Mouse (Mus musculus): ENCODE measurements around the gene Enthd1. TPM values are rescaled to one million over a fixed set of nuclear protein-coding genes. Genes with fewer than 3 reads are reported as not detected.

Enthd1 gene
- polyA plus RNA-seq, 1 experiment from 2014 or later, result not detected

DNA sequence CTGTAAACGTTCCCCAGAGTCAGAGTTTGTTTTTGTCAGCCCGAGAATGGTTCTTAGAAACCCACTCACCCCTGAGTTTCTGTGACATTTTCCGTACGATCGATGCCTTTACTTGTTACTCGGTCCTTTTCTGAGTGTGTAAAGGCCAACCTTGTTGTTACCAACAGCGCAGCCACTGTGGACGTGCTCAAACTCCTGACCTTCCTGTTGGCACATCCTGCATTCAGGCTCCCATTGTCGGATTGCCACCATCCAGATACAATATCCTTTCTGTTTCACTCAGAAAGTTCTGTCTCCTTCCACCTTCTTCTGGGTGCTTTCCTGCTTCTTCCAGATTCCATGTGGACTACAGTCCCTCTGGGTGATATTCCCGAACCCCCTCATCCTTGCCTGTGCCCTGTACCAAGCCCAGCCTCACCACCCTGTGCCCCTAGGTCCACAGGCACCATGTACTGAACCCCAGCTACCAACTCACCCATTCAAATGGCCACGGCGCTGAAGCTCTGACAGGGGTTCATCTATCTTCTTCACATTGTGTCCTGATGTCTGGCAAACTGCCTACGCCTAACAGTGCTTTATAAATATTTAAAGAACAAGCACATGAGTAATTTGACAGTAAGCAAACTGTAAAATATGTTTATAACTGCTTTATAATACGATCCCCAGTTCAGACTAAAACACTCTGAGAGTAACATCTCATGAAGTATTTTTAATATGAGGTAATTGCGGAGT lies 118.8 kb downstream of the Enthd1 start:
- Histone ChIP-seq H3K9ac (no peak overlapping the region), H3K9me3 (no peaks in the 10 kb centered on the region), H3K4me1 (replicated peaks) (no peaks in the 10 kb centered on the region), H3K4me2 (no peak overlapping the region), H3K27me3 (no peaks in the 10 kb centered on the region), H3K4me3 (no peak overlapping the region), H3K27ac (no peak overlapping the region), H3K36me3 (no peaks in the 10 kb centered on the region)
- ATAC-seq (ENCODE audit: low FRiP score), result no peak
- WGBS, result 79% methylated on average over 15 of the region's 15 CpGs

DNA sequence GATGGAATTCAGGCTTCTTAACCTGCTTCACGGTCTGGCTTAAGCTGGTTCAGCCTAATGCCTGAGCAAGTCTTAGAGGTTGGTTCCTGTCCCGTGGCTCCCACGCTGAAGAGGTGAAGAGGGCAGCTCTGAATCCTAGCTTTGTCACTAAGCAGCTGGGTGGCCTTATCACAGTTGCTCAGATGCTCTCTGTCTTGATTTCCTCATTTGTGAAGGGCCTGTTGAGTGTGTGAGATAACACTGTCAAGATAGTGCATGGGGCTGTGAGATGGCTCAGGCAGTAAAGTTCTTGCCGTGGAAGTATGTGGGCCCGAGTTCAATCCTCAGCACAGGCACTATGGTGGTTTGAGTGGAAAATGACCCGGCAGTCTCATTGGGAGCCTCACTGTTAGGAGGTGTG lies 124.8 kb downstream of the Enthd1 start:
- peaks cover 14% of the 10 kb centered on the region for H3K4me1 ChIP-seq (replicated peaks)
- no peak overlapping the region for H3K4me3 ChIP-seq
- H3K9ac ChIP-seq, result no peak overlapping the region
- WGBS, result 90% methylated on average over 6 of the region's 6 CpGs
- H3K27ac ChIP-seq, result no peak overlapping the region
- H3K27me3 ChIP-seq, result no peaks in the 10 kb centered on the region
- no peaks in the 10 kb centered on the region for H3K9me3 ChIP-seq
- no peak overlapping the region for H3K4me2 ChIP-seq
- no peaks in the 10 kb centered on the region for H3K36me3 ChIP-seq
- no peak for ATAC-seq (ENCODE audit: low FRiP score)

DNA sequence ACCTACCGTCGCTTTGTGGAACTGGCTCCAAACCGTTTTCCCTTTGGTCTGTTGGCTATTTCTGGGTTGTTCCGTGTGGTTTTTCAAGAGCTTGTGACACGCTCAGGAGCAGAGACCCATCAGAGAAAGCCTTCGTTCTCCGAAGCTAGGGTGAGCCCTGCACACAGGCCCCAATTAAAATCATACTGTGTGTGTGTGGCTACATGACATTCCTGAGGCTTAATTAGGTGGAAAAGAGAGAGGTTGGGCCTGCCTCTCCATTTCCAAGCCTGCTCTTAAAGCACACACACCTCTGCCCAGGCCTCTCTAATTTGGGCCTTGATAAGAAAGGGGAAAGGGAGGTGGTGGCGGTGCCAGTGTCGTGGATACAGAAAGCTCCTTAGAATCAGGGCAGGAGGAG lies 126.5 kb downstream of the Enthd1 start:
- no peak overlapping the region for H3K27ac ChIP-seq
- no peak overlapping the region for H3K9ac ChIP-seq
- WGBS, result 72% methylated on average over 9 of the region's 9 CpGs
- H3K9me3 ChIP-seq, result no peaks in the 10 kb centered on the region
- no peak overlapping the region for H3K4me3 ChIP-seq
- H3K36me3 ChIP-seq, result no peaks in the 10 kb centered on the region
- no peak for ATAC-seq (ENCODE audit: low FRiP score)
- peaks cover 14% of the 10 kb centered on the region for H3K4me1 ChIP-seq (replicated peaks)
- no peak overlapping the region for H3K4me2 ChIP-seq
- H3K27me3 ChIP-seq, result no peaks in the 10 kb centered on the region

DNA sequence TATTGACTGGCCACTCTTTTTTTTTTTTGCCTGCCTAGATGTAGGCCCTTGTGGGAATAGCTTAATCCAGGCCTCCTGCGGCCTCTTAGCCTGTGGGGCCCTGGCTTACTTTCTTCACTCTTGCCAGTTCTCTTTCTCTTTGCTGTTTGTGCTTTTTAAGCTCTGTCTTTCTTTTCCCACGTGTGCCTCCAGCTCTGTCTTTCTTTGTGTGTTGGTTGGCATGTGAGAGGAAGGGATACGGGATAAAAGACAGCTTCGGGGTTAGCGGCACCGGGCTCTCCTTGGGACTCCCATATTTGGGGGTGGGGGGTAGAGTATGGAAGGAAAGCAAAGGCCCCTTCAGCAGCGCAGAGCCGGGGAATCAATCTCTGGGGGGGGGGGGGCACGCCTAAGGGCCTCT lies 127.0 kb downstream of the Enthd1 start:
- no peaks in the 10 kb centered on the region for H3K9me3 ChIP-seq
- ATAC-seq (ENCODE audit: low FRiP score), result no peak
- 70% methylated on average over 9 of the region's 9 CpGs for WGBS

DNA sequence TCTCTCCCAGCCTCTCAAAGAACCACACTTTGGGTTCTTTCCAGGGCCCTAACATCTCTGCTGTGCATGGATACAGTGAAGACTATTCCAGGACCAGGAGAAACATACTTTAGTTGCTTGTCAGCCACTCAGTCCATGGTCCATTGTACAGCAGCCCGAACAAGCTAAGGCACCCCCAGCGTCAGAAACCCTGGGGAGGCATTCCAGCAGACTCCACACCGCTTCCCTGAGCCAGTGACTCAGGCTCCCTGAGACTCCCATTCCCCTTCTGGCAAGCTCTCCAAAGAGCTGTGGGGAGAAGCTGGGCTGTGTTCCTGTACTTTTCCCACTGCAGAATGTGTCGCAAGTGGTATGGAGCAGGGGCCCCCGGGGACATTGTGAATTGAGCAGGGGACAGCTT lies 128.0 kb downstream of the Enthd1 start:
- no peak overlapping the region for H3K4me2 ChIP-seq
- 80% methylated on average over 5 of the region's 5 CpGs for whole genome bisulfite sequencing
- H3K27ac ChIP-seq, result no peak overlapping the region
- H3K36me3 ChIP-seq, result no peaks in the 10 kb centered on the region
- H3K27me3 ChIP-seq, result no peaks in the 10 kb centered on the region
- peaks cover 14% of the 10 kb centered on the region for H3K4me1 ChIP-seq (replicated peaks)
- no peak for ATAC-seq (ENCODE audit: low FRiP score)
- H3K9me3 ChIP-seq, result no peaks in the 10 kb centered on the region
- no peak overlapping the region for H3K9ac ChIP-seq
- H3K4me3 ChIP-seq, result no peak overlapping the region

More for the DNA sequence above, 127.0 kb downstream of the Enthd1 start:
- Histone ChIP-seq H3K4me1 (replicated peaks) (peaks cover 14% of the 10 kb centered on the region), H3K4me3 (no peak overlapping the region), H3K36me3 (no peaks in the 10 kb centered on the region), H3K4me2 (no peak overlapping the region), H3K27me3 (no peaks in the 10 kb centered on the region), H3K27ac (no peak overlapping the region), H3K9ac (no peak overlapping the region)

DNA sequence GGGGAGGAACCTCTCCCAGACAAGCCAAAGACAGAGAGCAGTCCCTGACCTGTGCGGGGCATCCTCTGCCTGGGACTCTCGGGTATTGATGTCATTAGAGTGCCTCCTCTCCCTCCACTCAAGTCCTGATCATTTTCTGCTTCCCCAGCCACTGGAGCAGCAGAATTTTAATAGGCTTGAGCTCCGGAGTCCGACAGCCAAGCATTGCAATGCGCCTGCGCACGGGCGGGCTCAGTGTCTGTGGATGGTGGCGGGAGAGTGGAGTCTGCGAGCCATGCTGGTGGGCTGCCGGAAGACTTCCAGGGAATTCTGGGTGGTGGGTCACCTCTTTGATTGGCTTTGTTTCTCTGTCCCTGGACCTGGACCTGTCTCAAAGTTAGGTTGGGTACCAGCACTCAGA lies 134.6 kb downstream of the Enthd1 start:
- peak overlapping the region; percentile 35; the same call in 1 of the 2 replicates for H3K27ac ChIP-seq
- H3K36me3 ChIP-seq, result no peaks in the 10 kb centered on the region
- H3K9me3 ChIP-seq, result no peaks in the 10 kb centered on the region
- 0 out of 2 replicates have a peak overlapping the region, but pooled peaks have one; percentile 13 for H3K4me2 ChIP-seq
- no peaks in the 10 kb centered on the region for H3K27me3 ChIP-seq
- H3K4me3 ChIP-seq, result no peak overlapping the region
- H3K9ac ChIP-seq, result no peak overlapping the region
- ATAC-seq (ENCODE audit: low FRiP score), result no peak
- 40% methylated on average over 11 of the region's 11 CpGs for WGBS
- peaks cover 10% of the 10 kb centered on the region for H3K4me1 ChIP-seq (replicated peaks)

DNA sequence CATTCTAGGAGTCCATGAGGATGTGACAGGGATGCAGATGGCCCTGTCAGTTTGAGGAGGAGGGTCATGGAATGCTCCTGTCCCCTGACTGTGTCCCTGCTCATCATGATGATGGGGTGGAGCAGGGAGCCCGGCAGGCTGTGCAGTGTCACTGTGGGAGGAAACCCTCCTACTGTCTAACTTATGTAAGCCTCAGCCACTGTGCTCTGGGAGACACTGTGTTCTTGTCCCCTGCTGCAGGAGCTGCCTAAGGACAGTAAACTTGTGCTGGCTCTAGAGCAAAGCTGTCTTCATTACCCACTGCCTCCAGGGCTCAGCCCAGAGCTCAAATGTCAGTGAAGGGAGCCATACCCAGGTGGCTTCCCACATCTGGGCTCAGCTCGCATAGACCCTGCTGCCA lies 146.8 kb downstream of the Enthd1 start:
- H3K9ac ChIP-seq, result no peak overlapping the region
- H3K4me2 ChIP-seq, result no peak overlapping the region
- no peak for ATAC-seq (ENCODE audit: low FRiP score)
- WGBS, result 77% methylated on average over 2 of the region's 2 CpGs
- peaks cover 22% of the 10 kb centered on the region for H3K4me1 ChIP-seq (replicated peaks)
- H3K4me3 ChIP-seq, result no peak overlapping the region
- H3K27ac ChIP-seq, result no peak overlapping the region
- no peaks in the 10 kb centered on the region for H3K36me3 ChIP-seq
- no peaks in the 10 kb centered on the region for H3K27me3 ChIP-seq
- H3K9me3 ChIP-seq, result no peaks in the 10 kb centered on the region

DNA sequence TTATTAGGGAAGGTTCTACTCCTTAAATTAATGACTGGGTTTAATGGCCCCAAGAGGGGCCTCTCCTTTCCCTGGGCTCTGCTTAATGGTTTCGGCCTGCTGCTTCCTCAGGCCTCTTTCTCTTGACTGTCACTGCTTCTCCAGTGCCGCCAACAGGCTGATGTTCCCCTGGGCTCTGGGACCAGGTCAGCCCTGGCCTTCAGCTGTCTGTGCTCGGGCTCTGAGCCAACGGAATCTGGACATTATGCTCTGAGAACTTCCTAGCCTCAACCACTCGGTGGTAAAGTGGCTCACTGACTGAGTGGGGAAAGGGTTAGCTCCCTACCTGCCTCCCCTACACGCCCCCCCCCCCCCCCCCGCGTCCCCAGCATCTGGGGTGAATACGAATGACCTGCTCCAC lies 147.9 kb downstream of the Enthd1 start:
- no peak for ATAC-seq (ENCODE audit: low FRiP score)
- Histone ChIP-seq H3K9ac (no peak overlapping the region), H3K9me3 (no peaks in the 10 kb centered on the region), H3K4me3 (no peak overlapping the region), H3K27me3 (no peaks in the 10 kb centered on the region), H3K27ac (no peak overlapping the region), H3K4me1 (replicated peaks) (peaks cover 22% of the 10 kb centered on the region), H3K36me3 (no peaks in the 10 kb centered on the region), H3K4me2 (no peak overlapping the region)
- WGBS, result 69% methylated on average over 8 of the region's 9 CpGs

DNA sequence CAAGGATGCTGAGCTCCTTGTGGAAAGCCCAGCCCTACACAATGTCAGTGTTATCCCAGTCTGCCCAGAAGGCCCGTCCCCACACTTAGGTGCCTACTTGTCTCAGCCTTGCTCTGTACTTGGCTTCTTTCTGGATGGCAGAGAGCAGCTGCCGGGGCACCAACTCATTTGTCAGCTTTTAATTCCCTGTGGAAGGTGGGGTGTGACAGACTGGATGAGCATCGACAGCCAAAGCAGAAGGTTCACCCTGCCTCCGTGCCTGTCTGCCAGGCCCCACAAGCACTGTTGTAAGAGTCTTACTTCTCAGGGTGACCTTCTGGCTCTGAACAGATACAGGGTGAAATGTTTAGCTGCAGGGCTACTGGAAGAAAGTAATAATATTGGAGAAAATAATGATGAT lies 149.8 kb downstream of the Enthd1 start:
- H3K9me3 ChIP-seq, result no peaks in the 10 kb centered on the region
- no peaks in the 10 kb centered on the region for H3K36me3 ChIP-seq
- H3K4me3 ChIP-seq, result no peak overlapping the region
- H3K4me2 ChIP-seq, result no peak overlapping the region
- 62% methylated on average over 4 of the region's 4 CpGs for WGBS
- H3K27ac ChIP-seq, result no peak overlapping the region
- ATAC-seq (ENCODE audit: low FRiP score), result no peak
- no peak overlapping the region for H3K9ac ChIP-seq
- H3K4me1 ChIP-seq (replicated peaks), result peaks cover 22% of the 10 kb centered on the region
- no peaks in the 10 kb centered on the region for H3K27me3 ChIP-seq

DNA sequence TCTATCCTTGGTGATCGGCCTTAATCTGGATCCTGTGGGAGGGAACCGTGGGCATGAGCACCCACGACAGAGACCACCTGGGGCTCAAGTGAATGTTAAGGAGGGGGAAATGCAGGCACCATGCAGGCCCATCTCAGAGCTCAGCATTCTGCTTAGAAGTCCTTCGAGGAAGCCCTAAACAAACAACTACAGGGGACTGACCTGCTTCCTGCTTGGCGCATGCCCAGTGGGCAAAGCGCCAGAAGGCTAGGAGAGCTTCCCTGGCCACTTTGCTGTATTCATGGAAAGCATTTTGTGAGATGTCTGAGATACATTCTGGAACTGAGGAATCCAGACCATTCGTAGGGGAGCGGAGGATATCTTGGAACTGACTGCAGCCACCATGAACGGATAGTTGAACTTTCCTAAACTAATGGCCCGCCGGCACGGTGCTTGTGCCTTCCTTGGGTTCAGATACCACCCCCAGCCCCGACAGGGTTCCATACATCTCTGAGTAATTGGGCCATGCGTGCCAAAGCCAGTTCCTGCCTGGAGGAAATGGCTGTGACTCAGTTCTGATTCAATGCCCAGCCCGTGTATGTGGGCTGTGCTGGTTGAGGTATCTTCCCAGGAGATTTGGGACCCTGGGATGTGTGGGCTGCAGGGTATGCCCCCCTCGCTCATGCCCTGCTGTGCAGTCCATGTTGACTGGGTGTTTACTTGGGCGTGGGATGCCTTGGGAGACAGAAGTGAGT lies 150.8 kb downstream of the Enthd1 start:
- ATAC-seq (ENCODE audit: low FRiP score), result no peak
- Histone ChIP-seq H3K9me3 (no peaks in the 10 kb centered on the region), H3K27me3 (no peaks in the 10 kb centered on the region), H3K27ac (peak overlapping the region; percentile 40; the same call in 1 of the 2 replicates), H3K4me2 (no peak overlapping the region), H3K9ac (no peak overlapping the region), H3K36me3 (no peaks in the 10 kb centered on the region), H3K4me3 (no peak overlapping the region), H3K4me1 (replicated peaks) (peaks cover 22% of the 10 kb centered on the region)
- WGBS, result 86% methylated on average over 17 of the region's 17 CpGs

DNA sequence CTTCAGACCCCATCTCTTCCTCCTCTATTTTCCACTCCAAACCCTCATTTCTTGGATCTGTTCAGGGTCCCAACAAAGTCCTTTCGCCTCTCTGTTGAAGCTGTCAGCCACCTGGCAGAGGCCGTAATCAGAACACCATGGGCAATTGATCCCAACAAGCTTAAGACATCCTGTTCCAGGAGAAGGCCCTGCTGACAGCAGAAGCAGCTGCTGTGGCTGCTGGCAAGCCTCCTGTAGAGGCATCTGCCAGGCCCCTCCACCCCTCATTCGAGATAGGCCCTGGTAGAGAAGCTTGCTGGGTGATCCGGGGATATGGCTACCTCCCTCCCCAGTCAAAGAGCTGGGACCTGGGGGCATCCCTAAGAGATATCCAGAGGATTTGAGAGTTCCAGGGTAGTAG lies 151.9 kb downstream of the Enthd1 start:
- no peaks in the 10 kb centered on the region for H3K9me3 ChIP-seq
- peaks cover 22% of the 10 kb centered on the region for H3K4me1 ChIP-seq (replicated peaks)
- H3K9ac ChIP-seq, result no peak overlapping the region
- H3K4me2 ChIP-seq, result no peak overlapping the region
- H3K36me3 ChIP-seq, result no peaks in the 10 kb centered on the region
- WGBS, result 73% methylated on average over 4 of the region's 4 CpGs
- H3K4me3 ChIP-seq, result no peak overlapping the region
- H3K27ac ChIP-seq, result no peak overlapping the region
- no peak for ATAC-seq (ENCODE audit: low FRiP score)
- H3K27me3 ChIP-seq, result no peaks in the 10 kb centered on the region

DNA sequence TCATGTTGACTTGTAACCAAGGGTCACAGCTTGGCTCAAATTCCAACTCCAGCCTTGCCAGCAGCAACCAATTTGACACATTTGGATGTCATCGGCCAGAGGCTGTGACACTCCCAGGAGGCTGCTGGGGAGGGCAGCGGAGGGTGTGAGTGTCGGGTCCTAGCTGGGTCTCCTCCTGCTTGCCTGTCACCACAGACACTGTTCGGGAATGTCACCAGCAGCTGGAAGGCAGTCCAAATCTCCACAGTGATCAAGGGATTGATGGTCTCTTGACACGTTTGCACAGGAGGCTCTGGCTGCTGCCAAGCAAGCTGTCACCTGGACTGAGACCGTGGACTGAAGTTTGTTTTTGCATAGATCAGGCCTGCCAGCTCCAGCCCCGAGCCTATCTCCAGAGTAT lies 154.3 kb downstream of the Enthd1 start:
- H3K9me3 ChIP-seq, result no peaks in the 10 kb centered on the region
- WGBS, result 61% methylated on average over 7 of the region's 7 CpGs
- H3K4me3 ChIP-seq, result no peak overlapping the region
- ATAC-seq (ENCODE audit: low FRiP score), result no peak
- peaks cover 16% of the 10 kb centered on the region for H3K4me1 ChIP-seq (replicated peaks)
- H3K9ac ChIP-seq, result no peak overlapping the region
- H3K27me3 ChIP-seq, result no peaks in the 10 kb centered on the region
- H3K27ac ChIP-seq, result no peak overlapping the region
- no peak overlapping the region for H3K4me2 ChIP-seq
- no peaks in the 10 kb centered on the region for H3K36me3 ChIP-seq

DNA sequence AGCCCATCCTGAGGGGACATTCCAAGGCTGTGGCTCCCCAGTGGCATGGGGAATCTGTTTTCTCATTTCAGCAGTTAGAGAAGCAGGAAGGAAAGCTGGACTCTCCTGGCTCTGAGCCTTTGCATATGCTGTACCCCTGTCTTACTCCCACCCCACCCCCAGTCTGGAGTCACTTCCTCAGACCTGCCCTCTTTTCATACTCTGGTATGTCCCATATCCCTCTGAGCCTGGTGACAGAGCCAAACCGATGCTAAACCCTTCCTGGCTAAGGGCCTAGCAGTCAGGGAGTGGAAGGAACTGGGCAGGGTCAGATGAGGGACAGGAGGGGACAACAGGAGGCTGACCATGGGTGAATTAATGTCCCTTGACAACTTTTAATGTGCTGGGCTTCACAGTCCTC lies 157.1 kb downstream of the Enthd1 start:
- Histone ChIP-seq H3K4me3 (no peak overlapping the region), H3K9me3 (no peaks in the 10 kb centered on the region), H3K36me3 (no peaks in the 10 kb centered on the region), H3K27me3 (no peaks in the 10 kb centered on the region), H3K4me1 (replicated peaks) (no peaks in the 10 kb centered on the region), H3K9ac (no peak overlapping the region), H3K4me2 (no peak overlapping the region), H3K27ac (no peak overlapping the region)
- no peak for ATAC-seq (ENCODE audit: low FRiP score)
- WGBS, result 32% methylated on average over 1 of the region's 1 CpGs

All from hindbrain, embryonic 13.5 days (tissue).